Mouse (Mus musculus): Measurements from ENCODE around the gene Tuft1.

GRCm38 (mm10) chr3:94693329-94693825 is 34.7 kb upstream of the Tuft1 start, which contains the start of gene Selenbp2:
- TF ChIP-seq CTCF (IDR thresholded peaks at IDR 0.05) (no peak), EP300 (IDR thresholded peaks at IDR 0.05) (no peak)
